Mouse (Mus musculus) testis, postnatal 14 days (tissue): ENCODE results near the gene Alyref2.
A peak's percentile ranks its signal among the peaks of the same experiment; 100 is the strongest.
"Not testable (repeated sequence)": the region's sequence is repeated elsewhere in the genome, so short reads cannot be mapped to it uniquely, and the experiment has no call there.

Source experiments
- DNase-seq: peaks from one replicate; pipeline ENCODE4 v3.0.0; 2021; ENCODE audit warnings: low spot score

Gene Alyref2

GRCm38 (mm10) chr1:171503250-171503591 lies at the start of gene Alyref2:
Alyref2 (plus strand) TSS chr1:171503478.
- peak; percentile 92 for DNase-seq

GRCm38 (mm10) chr1:171454926-171455325 lies 48.4 kb upstream of the Alyref2 start:
- DNase-seq: no peak

- no peak for DNase-seq
Measured at GRCm38 (mm10) chr1:171457568-171457967, 45.7 kb upstream of the Alyref2 start.

GRCm38 (mm10) chr1:171459791-171460190 lies 43.5 kb upstream of the Alyref2 start:
- no peak for DNase-seq

- no peak for DNase-seq
Measured at GRCm38 (mm10) chr1:171460551-171461503, 42.5 kb upstream of the Alyref2 start.

GRCm38 (mm10) chr1:171463133-171463532 lies 40.1 kb upstream of the Alyref2 start:
- DNase-seq: no peak

- no peak for DNase-seq
Measured at GRCm38 (mm10) chr1:171465749-171466412, 37.4 kb upstream of the Alyref2 start.

- no peak for DNase-seq
Measured at GRCm38 (mm10) chr1:171466565-171466964, 36.7 kb upstream of the Alyref2 start.

- no peak for DNase-seq
Measured at GRCm38 (mm10) chr1:171469678-171470077, 33.6 kb upstream of the Alyref2 start.

- DNase-seq: no peak
Measured at GRCm38 (mm10) chr1:171470371-171470871, 32.9 kb upstream of the Alyref2 start.

GRCm38 (mm10) chr1:171470896-171471295 lies 32.4 kb upstream of the Alyref2 start:
- no peak for DNase-seq

- DNase-seq: no peak
Measured at GRCm38 (mm10) chr1:171471452-171471851, 31.8 kb upstream of the Alyref2 start.

GRCm38 (mm10) chr1:171471941-171472340 lies 31.3 kb upstream of the Alyref2 start:
- not testable (repeated sequence) for DNase-seq

GRCm38 (mm10) chr1:171473506-171473905 lies 29.8 kb upstream of the Alyref2 start:
- DNase-seq: no peak

GRCm38 (mm10) chr1:171473920-171474640 lies 29.2 kb upstream of the Alyref2 start:
- no peak for DNase-seq

GRCm38 (mm10) chr1:171477123-171477522 lies 26.2 kb upstream of the Alyref2 start:
- DNase-seq: no peak

- DNase-seq: no peak
Measured at GRCm38 (mm10) chr1:171477758-171478545, 25.3 kb upstream of the Alyref2 start.

- DNase-seq: peak; percentile 49
Measured at GRCm38 (mm10) chr1:171478968-171479367, 24.3 kb upstream of the Alyref2 start.

GRCm38 (mm10) chr1:171494241-171494640 lies 9.0 kb upstream of the Alyref2 start:
- no peak for DNase-seq

GRCm38 (mm10) chr1:171495371-171495770 lies 7.9 kb upstream of the Alyref2 start:
- DNase-seq: no peak

GRCm38 (mm10) chr1:171499856-171500255 lies 3.4 kb upstream of the Alyref2 start:
- DNase-seq: no peak
